Mouse (Mus musculus) spleen, adult 2 months (tissue): Measurements from ENCODE around the gene Nfix.

ENCODE experiments used
- CTCF ChIP-seq: fragments of 200-500 bp; IDR thresholded peaks from 2 replicates; pipeline ENCODE4 v1.5.1; 2011; ENCODE audit warnings: mild to moderate bottlenecking, inconsistent platforms; ENCODE audit not compliant: insufficient read depth, insufficient read length, insufficient replicate concordance; ENCODE audit errors: extremely low read depth
- POLR2A ChIP-seq: fragments of 200-500 bp; IDR thresholded peaks from 2 replicates; pipeline ENCODE4 v1.6.1; 2011; ENCODE audit warnings: low read depth, low read length, inconsistent platforms

DNA sequence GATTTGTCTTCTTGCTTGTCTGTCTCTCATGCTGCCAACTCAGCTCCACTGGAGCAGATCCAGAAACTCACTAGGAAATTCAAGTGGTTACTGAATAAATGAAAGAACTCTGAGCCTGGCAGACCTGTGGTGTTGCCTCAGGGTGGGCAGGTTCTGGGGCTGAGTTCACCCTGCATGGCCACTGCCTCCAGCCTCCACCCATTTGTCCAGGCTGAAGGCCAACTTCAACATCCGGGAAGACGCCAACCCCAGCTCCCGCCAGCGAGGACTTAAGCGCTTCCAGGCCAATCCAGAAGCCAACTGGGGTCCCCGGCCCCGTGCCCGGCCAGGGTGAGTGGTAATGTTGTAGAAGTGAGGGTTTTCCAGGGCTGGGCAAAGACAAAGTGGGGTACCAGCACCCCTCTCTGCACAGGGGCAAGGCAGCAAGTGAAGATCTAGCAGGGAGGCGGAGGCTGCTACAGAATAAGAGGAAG, 101.2 kb downstream of the Nfix start:
- no peak for TF ChIP-seq CTCF
- TF ChIP-seq POLR2A = no peak
